Mouse (Mus musculus) liver, postnatal 0 days (tissue): ENCODE measurements around the gene H2-K1.

ENCODE experiments used
- CTCF ChIP-seq: sonication (generic); IDR thresholded peaks from 2 replicates; pipeline ENCODE4 v1.5.1; 2016; ENCODE audit warnings: antibody characterized with exemption, low read depth
- EP300 ChIP-seq: IDR thresholded peaks from 2 replicates; pipeline ENCODE4 v1.6.1; 2016; ENCODE audit warnings: antibody characterized with exemption, low read depth, mild to moderate bottlenecking

- TF ChIP-seq CTCF (no peak), EP300 (no peak)
Observed at GRCm38 (mm10) chr17:34029890-34030595, 29.9 kb upstream of the H2-K1 start.
